Mouse (Mus musculus) effector memory CD4-positive, alpha-beta T cell, adult 5 months (primary cell): ENCODE results near the gene Ptprd. TPM values are rescaled to one million over a fixed set of nuclear protein-coding genes. Genes with fewer than 3 reads are reported as not detected.

Source experiments
- polyA plus RNA-seq: library from polyadenylated mRNA; unstranded; fragments of 100-300 nt; shearing (Covaris generic); gene quantifications from one replicate; pipeline ENCODE4 v1.2.1, GENCODE M21; 2017

The Ptprd gene
- polyA plus RNA-seq = 0.36 TPM

DNA sequence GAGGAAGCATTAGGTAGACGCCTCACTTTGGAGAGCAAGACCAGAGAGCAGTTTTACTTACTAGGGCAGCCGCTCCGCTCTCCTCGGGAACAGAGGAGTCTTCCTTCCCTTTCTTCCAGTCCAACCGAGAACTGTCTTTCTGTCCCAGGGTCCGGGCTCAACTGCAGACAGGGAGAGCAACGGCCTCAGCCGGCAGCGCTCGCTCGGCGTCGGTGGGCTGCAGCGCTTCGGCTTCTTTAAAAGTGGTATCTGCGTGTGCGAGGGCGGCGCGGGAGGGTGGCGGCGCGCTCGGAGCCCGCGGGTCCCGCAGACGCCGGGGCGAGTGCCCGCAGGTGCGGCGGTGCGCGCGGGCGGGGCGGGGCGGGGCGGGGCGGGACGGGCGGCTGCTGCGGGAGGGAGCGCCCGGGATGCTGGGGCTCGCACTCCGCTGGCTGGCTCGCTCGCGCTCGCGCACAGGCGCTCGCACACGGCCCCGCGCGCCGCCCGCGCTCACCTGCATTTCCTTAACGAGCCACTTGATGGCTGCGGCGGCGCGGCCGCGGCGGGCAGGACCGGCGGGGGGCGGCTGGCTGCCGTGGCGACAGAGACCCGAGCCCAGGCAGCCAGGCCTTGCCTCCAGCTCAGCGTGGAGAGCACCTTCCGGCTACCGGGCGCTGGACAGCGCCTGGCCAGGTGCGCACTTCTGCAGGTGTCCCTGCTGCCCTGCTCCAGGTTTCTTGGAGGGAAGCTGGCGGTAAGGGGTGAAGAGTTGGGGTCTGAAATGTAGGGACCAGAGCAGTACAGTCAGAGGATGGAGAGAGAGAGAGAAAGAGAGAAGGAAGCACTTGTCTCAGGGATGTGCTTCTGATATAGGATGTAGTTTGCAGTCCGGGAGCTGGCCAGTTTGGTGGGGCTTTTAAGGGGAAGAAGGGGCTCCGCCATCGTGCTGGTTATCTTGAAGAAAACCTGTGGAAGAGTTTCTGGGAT lies at the start of gene Ptprd:
Ptprd (minus strand) TSS at position 433 of the 966 bp plus-strand sequence.

